Mouse (Mus musculus): ENCODE results near the gene Tgm2. TPM values are rescaled to one million over a fixed set of nuclear protein-coding genes. Genes with fewer than 3 reads are reported as not detected.

Tgm2 gene
- polyA plus RNA-seq, 3 experiments from 2014 or later, result 1.2 to 2.6 (median 2.1) TPM

GRCm38 (mm10) chr2:158139628-158140027 lies 6.6 kb downstream of the Tgm2 start:
- ATAC-seq, result no peak

GRCm38 (mm10) chr2:158138778-158139177 lies 7.5 kb downstream of the Tgm2 start:
- ATAC-seq, result no peak

DNA sequence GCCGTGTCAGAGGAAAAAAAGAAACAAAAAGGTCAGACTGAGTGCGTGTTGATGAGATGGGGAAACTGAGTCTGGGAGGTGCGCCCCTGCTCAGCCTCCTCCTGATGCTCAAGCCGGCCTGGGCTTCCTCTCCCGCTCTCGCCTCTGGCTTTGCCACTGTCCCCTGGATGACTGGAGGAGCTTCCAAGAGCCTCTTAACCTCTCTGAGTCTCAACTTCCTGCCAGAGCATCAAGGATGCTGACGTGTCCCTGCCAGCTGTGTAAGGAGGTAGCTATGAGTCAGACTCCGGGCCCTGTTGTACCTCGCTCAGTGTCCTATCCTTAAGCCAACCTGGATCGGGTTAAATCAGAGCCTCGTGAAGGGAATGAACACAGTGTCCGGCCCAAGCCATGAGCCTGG lies 8.5 kb downstream of the Tgm2 start:
- no peak for ATAC-seq

DNA sequence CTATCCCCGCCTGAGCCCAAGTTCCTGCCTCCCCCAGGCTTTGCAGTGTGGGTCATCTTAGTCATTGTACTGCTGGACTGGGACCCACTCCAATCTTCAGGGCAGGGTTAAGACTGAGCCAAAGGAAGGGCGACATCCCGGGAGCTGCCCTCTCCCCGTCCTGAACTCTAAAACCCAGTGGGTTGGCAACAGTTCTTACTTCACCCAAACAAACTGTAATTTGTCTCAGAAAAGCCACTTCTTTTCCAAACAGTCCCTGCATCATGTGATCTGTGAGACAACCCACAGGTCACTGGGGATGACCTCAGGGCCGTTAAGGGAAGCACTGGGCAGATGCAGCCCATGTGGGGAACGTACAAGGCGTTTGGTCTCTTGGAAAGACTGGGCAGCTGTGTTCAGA lies 10.0 kb downstream of the Tgm2 start:
- no peak for ATAC-seq

DNA sequence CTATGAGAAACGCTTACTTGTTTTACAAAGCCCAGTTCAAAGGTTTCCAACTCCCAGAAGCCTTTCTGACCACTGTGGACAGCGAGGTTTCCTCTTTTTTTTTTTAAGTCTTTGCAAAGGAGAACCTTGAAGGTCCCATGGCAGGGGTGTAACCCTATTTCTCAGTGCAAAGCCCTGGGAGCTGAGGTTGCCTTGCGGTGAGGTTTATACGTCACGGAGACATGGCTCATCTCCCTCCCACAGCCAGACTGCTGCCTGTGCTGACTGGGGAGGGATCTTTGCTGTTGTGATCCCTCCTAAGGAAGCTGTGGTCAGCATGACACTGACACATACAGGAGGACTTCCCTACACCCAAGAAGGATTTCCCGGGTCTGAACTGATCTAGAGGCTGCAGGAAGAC lies 13.2 kb downstream of the Tgm2 start:
- ATAC-seq, result no peak

GRCm38 (mm10) chr2:158132320-158132719 lies 13.9 kb downstream of the Tgm2 start:
- ATAC-seq, result no peak

GRCm38 (mm10) chr2:158131197-158131835 lies 14.9 kb downstream of the Tgm2 start:
- no peak for ATAC-seq

- ATAC-seq, result no peak
Measured at GRCm38 (mm10) chr2:158130391-158130986, 15.7 kb downstream of the Tgm2 start.

- ATAC-seq, result no peak
Measured at GRCm38 (mm10) chr2:158129291-158130002, 16.8 kb downstream of the Tgm2 start.

DNA sequence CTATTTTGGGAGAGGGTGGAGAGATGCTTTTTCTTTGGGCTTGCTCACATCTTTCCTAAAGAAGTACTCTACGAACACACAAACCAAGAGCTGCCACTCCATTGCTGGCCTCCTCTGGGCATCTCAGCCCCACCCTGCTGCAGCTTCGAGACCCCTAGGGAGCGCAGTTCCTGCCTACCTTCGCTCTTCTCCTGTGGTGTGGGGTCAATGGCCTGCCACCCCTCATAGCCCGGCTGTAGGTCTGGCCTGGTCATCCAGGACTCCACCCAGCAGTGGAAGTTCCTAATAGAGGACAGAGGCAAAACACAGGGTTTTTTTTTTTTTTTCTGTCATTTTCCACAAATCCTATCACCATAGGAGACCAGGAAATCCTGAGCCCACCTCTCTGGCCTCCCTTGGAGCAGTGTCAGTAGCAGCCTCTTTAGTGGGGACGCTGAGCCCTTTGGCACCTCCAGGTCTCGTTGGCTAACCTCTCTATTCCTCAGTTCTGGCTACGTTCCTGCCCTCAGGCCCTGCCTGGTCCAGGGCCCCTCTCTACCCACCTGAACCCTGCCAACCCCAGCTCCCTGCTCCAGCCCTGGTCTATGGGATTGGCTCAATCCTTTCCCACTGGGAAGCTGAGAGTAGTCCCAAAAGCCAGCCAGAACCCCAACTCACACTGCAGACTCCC lies 17.6 kb downstream of the Tgm2 start:
- ATAC-seq, result no peak

DNA sequence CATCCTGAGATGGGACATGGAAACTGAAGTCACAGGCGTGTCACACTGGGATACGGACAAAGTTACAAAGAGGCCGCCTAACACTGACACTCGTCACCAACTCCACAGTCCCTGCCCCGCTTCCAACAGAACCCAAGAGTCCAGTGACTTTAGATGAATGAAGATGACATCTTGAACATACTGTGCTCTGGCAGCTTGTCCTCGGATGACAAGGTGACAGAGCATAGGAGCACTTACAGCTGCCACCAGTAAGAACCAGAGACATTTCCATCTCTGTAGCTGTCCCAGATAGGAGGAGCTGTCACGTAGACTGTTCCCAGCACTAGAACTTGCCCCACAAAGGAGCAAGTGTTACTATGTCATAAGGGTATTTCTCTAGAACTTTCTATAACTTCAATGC lies 18.4 kb downstream of the Tgm2 start:
- ATAC-seq, result no peak

DNA sequence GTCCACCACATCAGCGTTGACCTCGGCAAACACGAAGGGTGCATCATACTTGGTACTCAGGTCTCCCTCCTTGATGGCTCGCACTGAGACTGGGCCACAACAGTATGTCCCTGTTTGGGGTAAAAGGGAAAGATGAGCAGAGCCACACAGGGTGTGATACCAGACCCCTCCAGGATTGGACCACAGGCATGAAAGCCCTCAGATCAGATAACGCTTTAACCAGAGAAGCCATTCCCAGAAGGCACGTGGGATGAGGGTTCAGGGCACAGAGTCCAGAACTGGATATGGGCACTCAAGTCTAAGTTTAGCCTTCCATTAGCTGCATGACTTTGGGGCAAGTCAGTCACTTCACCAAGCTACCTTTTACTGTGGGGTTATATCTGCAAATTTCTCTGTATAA lies 19.0 kb downstream of the Tgm2 start:
- ATAC-seq, result no peak

- no peak for ATAC-seq
Measured at GRCm38 (mm10) chr2:158122814-158123213, 23.4 kb downstream of the Tgm2 start.

DNA sequence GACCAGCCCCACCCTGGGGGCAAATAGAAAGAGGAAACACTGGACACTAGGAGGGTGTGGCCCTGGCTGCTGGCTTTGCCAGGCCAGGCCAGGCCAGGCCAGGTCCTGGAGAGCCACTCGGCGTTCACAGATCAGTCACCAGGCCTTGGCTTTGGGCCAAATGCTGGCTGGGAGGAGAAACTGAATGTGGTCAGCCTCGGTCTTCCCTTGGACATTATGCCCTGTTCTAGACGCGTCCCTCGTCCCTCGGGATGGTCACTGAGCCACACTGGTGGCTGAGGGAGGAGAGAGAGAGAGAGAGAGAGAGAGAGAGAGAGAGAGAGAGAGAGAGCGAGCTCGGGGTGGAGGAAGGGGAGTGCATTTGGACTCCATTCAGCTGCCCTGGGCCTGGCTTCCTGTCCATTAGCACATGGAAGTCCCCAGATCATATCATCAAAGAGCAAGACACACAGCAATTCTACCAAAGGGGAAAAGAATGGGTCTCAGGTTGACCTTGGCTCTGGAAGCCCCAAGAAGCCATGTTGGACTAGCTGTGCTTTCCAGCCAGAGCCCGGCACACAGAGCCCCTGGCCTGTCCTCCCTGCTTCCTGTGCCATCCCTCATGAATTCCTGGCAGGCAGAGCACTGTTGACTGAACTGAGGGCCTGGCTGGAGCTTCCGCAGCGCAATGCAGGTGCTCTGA lies 24.4 kb downstream of the Tgm2 start:
- no peak for ATAC-seq

DNA sequence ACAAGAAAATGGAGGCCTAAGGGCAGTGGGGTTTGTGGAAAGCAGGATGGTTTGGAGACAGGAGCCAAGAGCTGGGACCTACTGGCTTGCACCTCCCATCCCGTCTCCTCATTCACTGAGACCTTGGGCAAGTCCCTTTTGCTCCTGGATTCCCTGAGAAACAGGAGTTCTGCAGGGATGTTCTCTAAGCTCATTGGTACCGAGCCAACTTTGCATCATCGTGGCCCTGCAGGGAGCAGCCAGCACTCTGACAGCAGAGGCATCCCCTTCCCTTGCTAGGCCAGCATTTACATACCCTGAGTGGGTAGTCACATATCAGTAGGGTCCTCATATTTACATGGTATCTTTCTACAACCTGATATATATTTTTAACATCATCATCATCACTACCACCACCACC lies 25.4 kb downstream of the Tgm2 start:
- no peak for ATAC-seq

DNA sequence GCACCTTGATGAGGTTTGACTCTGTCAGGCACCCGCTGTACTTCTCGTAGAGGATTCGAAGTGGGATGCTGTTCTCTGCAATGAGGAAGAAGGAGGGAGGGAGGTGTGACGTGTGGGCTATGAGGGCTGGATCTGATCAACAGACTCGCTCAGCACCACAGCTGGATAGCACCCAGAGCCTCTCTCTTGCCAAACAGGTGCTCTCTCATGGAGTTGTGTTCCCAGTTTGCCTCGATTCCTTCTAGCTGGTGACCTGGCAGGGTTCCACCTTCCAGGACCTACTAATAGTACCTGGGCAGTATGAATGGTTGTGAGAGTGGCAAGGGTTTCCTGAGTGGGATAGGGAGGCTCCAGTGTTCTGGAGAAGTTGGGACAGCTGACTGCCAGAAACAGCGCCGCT lies 26.0 kb downstream of the Tgm2 start:
- ATAC-seq, result no peak

DNA sequence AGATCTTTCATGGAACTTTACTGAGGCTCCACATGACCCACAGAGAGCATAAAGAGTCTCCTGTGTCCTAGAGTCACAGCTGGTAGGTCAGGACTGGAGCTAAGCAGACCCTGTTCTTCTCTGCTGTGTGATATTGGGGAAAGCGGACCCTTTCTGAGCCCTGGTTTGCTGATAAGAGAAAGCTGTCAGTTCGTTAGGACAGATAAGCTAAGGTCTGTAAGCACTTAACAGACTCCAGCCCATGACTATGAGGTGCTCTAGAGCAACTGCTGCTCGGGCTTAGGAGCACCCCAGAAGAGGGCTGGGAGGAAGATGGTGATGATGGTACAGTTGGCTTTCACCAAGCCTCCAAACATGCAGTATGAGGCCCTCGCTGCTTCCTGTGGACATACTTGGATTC lies 27.1 kb downstream of the Tgm2 start:
- ATAC-seq, result no peak

DNA sequence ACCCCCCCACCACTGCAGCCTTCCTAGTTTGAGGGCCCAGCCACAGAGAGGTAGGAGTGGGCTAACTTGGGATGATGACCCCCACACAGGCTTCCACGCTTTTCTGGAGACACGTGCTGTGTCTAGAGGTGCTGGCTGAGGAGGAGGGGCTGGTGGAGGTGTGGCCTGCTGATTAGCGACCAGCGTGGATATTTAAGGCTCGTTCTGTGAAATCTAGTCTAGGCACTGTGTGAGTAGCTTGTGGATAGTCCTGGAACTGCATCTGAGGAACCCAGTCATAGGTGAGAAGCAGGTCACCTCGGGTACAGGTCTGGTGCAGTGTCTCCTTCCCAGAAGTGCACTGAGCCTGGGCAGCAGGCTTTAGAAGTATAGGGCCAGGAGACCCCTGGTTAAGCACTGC lies 29.6 kb downstream of the Tgm2 start:
- no peak for ATAC-seq

- ATAC-seq, result no peak
Measured at GRCm38 (mm10) chr2:158115838-158116453, 30.3 kb downstream of the Tgm2 start.

DNA sequence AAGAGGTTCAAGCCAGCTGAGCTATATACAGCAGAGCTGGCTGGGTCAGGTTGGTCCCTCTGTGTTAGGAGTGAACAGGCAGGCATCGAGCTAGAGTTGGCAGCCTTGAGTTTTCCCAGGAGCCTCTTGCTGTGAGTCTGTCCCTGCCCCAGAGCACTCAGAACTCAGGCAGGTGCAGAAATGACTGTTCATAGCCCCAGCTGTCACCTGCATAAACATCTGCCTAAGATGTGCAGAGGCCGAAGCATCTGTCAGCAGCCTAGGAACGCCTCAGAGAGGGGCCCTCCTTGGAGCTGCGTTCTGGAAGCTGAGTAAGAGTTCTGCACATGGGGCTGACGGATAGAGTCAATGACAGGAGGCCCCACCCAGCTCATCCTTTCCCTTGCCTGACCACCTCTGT lies 31.3 kb downstream of the Tgm2 start:
- ATAC-seq, result no peak

DNA sequence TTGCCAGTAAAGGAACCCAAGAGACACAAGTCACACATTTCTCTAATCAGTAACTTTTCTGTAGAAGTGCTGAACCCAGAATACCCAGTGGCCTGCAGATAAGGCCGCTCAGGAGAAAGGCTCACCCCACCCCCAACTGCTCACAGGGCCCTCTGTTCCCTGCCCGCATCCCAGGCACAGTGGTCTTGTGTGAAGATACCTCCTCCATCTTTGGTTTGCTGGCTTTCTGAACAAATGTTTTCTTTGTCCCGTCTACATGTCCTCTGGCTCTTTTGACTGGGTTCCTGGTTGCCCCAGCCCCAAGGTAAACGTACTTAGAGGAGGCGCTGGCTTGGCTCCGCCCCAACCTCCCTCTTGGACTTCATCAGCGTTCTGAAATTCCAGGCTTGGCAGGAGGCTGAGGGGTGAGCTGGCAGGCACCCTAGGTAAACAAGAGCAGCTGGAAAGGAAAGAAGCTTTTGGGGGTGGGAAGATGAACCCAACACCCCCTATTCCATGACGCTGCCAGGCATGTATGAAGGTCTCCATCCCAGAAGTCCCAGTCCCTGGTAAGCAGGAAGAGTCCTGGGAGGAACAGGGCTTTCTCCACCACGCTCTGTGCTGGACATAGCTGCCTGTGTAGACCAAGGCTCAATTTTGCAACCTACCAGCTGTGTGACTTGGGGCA lies 32.5 kb downstream of the Tgm2 start:
- no peak for ATAC-seq

- no peak for ATAC-seq
Measured at GRCm38 (mm10) chr2:158109516-158109915, 36.7 kb downstream of the Tgm2 start.

Measured in inflammation-experienced regulatory T-cells, adult 6 months (primary cell).